Mouse (Mus musculus) megakaryocyte, embryonic 14.5 days (primary cell): ENCODE data around the gene Frmpd1. TPM values are rescaled to one million over a fixed set of nuclear protein-coding genes. Genes with fewer than 3 reads are reported as not detected.

ENCODE experiments used
- H3K27me3 ChIP-seq: replicated peaks from 2 replicates; pipeline ENCODE3; 2012; ENCODE audit warnings: inconsistent platforms
- H3K36me3 ChIP-seq: replicated peaks from 2 replicates; pipeline ENCODE3; 2012; ENCODE audit warnings: low read length, inconsistent platforms, mixed read lengths
- H3K4me1 ChIP-seq: 2 replicates; pipeline ENCODE4 v1.6.1; 2012; ENCODE audit warnings: inconsistent platforms
- H3K4me3 ChIP-seq: replicated peaks from 2 replicates; pipeline ENCODE3; 2012; ENCODE audit warnings: moderate library complexity, mild to moderate bottlenecking, inconsistent platforms
- H3K9me3 ChIP-seq: 2 replicates; pipeline ENCODE4 v1.6.1; 2012; ENCODE audit warnings: inconsistent platforms
- FLI1 ChIP-seq: IDR thresholded peaks from 2 replicates; pipeline ENCODE4 v1.6.1; 2012; ENCODE audit warnings: low read length, inconsistent platforms, mixed read lengths
- GATA1 ChIP-seq: IDR thresholded peaks from 3 replicates; pipeline ENCODE4 v1.6.1; 2012; ENCODE audit warnings: mixed read lengths, low read length, inconsistent platforms, borderline replicate concordance
- polyA plus RNA-seq: library from polyadenylated mRNA; stranded (reverse); fragments of >175 nt; gene quantifications from 2 replicates; pipeline ENCODE4 v1.2.3, GENCODE M21; 2012; ENCODE audit warnings: low replicate concordance; ENCODE audit not compliant: insufficient read depth

Frmpd1 gene
- polyA plus RNA-seq, 1 experiment = 0.08 TPM

GRCm38 (mm10) chr4:45222395-45222794 lies 37.7 kb downstream of the Frmpd1 start:
- TF ChIP-seq GATA1 (no peak), FLI1 (no peak)
- H3K4me3 ChIP-seq = no peak overlapping the region

GRCm38 (mm10) chr4:45230263-45230662 lies 45.6 kb downstream of the Frmpd1 start:
- no peak for TF ChIP-seq FLI1
- no peak for TF ChIP-seq GATA1

More at GRCm38 (mm10) chr4:45222395-45222794, 37.7 kb downstream of the Frmpd1 start:
- Histone ChIP-seq H3K4me1 (no peaks in the 10 kb centered on the region), H3K9me3 (peaks cover 16% of the 10 kb centered on the region), H3K27me3 (peaks cover 8% of the 10 kb centered on the region), H3K36me3 (no peaks in the 10 kb centered on the region)

GRCm38 (mm10) chr4:45238260-45238659 lies 53.6 kb downstream of the Frmpd1 start:
- TF ChIP-seq GATA1 (no peak), FLI1 (no peak)
- Histone ChIP-seq H3K4me3 (no peak overlapping the region), H3K4me1 (peaks cover 3% of the 10 kb centered on the region)

More at GRCm38 (mm10) chr4:45230263-45230662, 45.6 kb downstream of the Frmpd1 start:
- peaks cover 15% of the 10 kb centered on the region for H3K9me3 ChIP-seq
- H3K36me3 ChIP-seq = no peaks in the 10 kb centered on the region
- no peak overlapping the region for H3K4me3 ChIP-seq
- no peaks in the 10 kb centered on the region for H3K4me1 ChIP-seq
- H3K27me3 ChIP-seq = peaks cover 3% of the 10 kb centered on the region

GRCm38 (mm10) chr4:45241330-45241729 lies 56.7 kb downstream of the Frmpd1 start:
- Histone ChIP-seq H3K4me3 (no peak overlapping the region), H3K9me3 (no peaks in the 10 kb centered on the region), H3K4me1 (peaks cover 7% of the 10 kb centered on the region), H3K27me3 (peaks cover 13% of the 10 kb centered on the region), H3K36me3 (no peaks in the 10 kb centered on the region)
- TF ChIP-seq FLI1 = no peak
- no peak for TF ChIP-seq GATA1

More at GRCm38 (mm10) chr4:45238260-45238659, 53.6 kb downstream of the Frmpd1 start:
- H3K27me3 ChIP-seq = peaks cover 13% of the 10 kb centered on the region
- no peaks in the 10 kb centered on the region for H3K36me3 ChIP-seq
- no peaks in the 10 kb centered on the region for H3K9me3 ChIP-seq

- Histone ChIP-seq H3K4me3 (no peak overlapping the region), H3K9me3 (0 out of 2 replicates have a peak, but pooled peaks cover 3% of the 10 kb centered on the region), H3K36me3 (no peaks in the 10 kb centered on the region), H3K27me3 (peaks cover 16% of the 10 kb centered on the region), H3K4me1 (peaks cover 7% of the 10 kb centered on the region)
- TF ChIP-seq GATA1 = no peak
- TF ChIP-seq FLI1 = no peak
Observed at GRCm38 (mm10) chr4:45242163-45242562, 57.5 kb downstream of the Frmpd1 start.

GRCm38 (mm10) chr4:45243211-45243902 lies 58.7 kb downstream of the Frmpd1 start:
- peaks cover 7% of the 10 kb centered on the region for H3K4me1 ChIP-seq
- TF ChIP-seq FLI1 (no peak), GATA1 (no peak)
- H3K36me3 ChIP-seq = no peaks in the 10 kb centered on the region
- no peak overlapping the region for H3K4me3 ChIP-seq
- 0 out of 2 replicates have a peak, but pooled peaks cover 4% of the 10 kb centered on the region for H3K9me3 ChIP-seq
- H3K27me3 ChIP-seq = peaks cover 16% of the 10 kb centered on the region

GRCm38 (mm10) chr4:45251265-45251664 lies 66.6 kb downstream of the Frmpd1 start:
- no peak for TF ChIP-seq GATA1
- TF ChIP-seq FLI1 = no peak
- Histone ChIP-seq H3K9me3 (0 out of 2 replicates have a peak, but pooled peaks cover 4% of the 10 kb centered on the region), H3K4me3 (no peak overlapping the region), H3K27me3 (peaks cover 23% of the 10 kb centered on the region), H3K4me1 (0 out of 2 replicates have a peak, but pooled peaks cover 3% of the 10 kb centered on the region), H3K36me3 (no peaks in the 10 kb centered on the region)

GRCm38 (mm10) chr4:45252861-45253262 lies 68.2 kb downstream of the Frmpd1 start:
- Histone ChIP-seq H3K4me3 (no peak overlapping the region), H3K9me3 (no peaks in the 10 kb centered on the region), H3K36me3 (no peaks in the 10 kb centered on the region), H3K27me3 (peaks cover 23% of the 10 kb centered on the region), H3K4me1 (0 out of 2 replicates have a peak, but pooled peaks cover 3% of the 10 kb centered on the region)
- TF ChIP-seq FLI1 = no peak
- TF ChIP-seq GATA1 = no peak

- H3K36me3 ChIP-seq = no peaks in the 10 kb centered on the region
- no peaks in the 10 kb centered on the region for H3K9me3 ChIP-seq
- no peak for TF ChIP-seq GATA1
- TF ChIP-seq FLI1 = no peak
- H3K4me3 ChIP-seq = no peak overlapping the region
- peaks cover 29% of the 10 kb centered on the region for H3K27me3 ChIP-seq
- 0 out of 2 replicates have a peak, but pooled peaks cover 3% of the 10 kb centered on the region for H3K4me1 ChIP-seq
Observed at GRCm38 (mm10) chr4:45253839-45254601, 69.3 kb downstream of the Frmpd1 start.

GRCm38 (mm10) chr4:45259232-45259832 lies 74.7 kb downstream of the Frmpd1 start:
- Histone ChIP-seq H3K4me1 (0 out of 2 replicates have a peak, but pooled peaks cover 1% of the 10 kb centered on the region), H3K27me3 (peaks cover 35% of the 10 kb centered on the region), H3K36me3 (no peaks in the 10 kb centered on the region), H3K9me3 (no peaks in the 10 kb centered on the region), H3K4me3 (no peak overlapping the region)
- TF ChIP-seq GATA1 (no peak), FLI1 (no peak)
